Mouse (Mus musculus) embryonic facial prominence, embryonic 11.5 days (tissue): ENCODE data around the gene Lmcd1. TPM values are rescaled to one million over a fixed set of nuclear protein-coding genes. Genes with fewer than 3 reads are reported as not detected.

Experiments
- ATAC-seq: fragments of 200-750 bp; cut with Nextera tagmentation; replicated peaks from 2 replicates; pipeline ENCODE4 v1.8.0; 2017; ENCODE audit warnings: low read depth; ENCODE audit not compliant: insufficient number of reproducible peaks, low FRiP score, low TSS enrichment
- DNase-seq: peaks from one replicate; pipeline ENCODE4 v3.0.0-alpha.2; 2015; ENCODE audit warnings: low spot score
- H3K27ac ChIP-seq: fragments of 300-500 bp; sonication (generic); replicated peaks from 2 replicates; pipeline ENCODE4 v1.5.1; 2014; ENCODE audit warnings: mild to moderate bottlenecking, low read depth, low read length, control low read depth
- H3K27me3 ChIP-seq: fragments of 300-500 bp; sonication (generic); 2 replicates; pipeline ENCODE4 v1.6.1; 2014; ENCODE audit warnings: mild to moderate bottlenecking, low read length, moderate library complexity, mixed read lengths; ENCODE audit not compliant: control insufficient read depth, insufficient read depth
- H3K36me3 ChIP-seq: fragments of 300-500 bp; sonication (generic); replicated peaks from 2 replicates; pipeline ENCODE4 v1.6.1; 2014; ENCODE audit warnings: low read depth, mild to moderate bottlenecking, low read length, moderate library complexity, mixed read lengths; ENCODE audit not compliant: control insufficient read depth, insufficient read depth
- H3K4me1 ChIP-seq: fragments of 300-500 bp; sonication (generic); 2 replicates; pipeline ENCODE4 v1.6.1; 2014; ENCODE audit warnings: low read length, mixed read lengths; ENCODE audit not compliant: control insufficient read depth, insufficient read depth
- H3K4me2 ChIP-seq: fragments of 300-500 bp; sonication (generic); 2 replicates; pipeline ENCODE4 v1.6.1; 2014; ENCODE audit warnings: low read depth, mild to moderate bottlenecking, control low read depth, low read length, moderate library complexity
- H3K4me3 ChIP-seq: fragments of 300-500 bp; sonication (generic); 2 replicates; pipeline ENCODE4 v1.5.1; 2014; ENCODE audit warnings: low read depth, low read length, control low read depth
- H3K9ac ChIP-seq: fragments of 300-500 bp; sonication (generic); replicated peaks from 2 replicates; pipeline ENCODE4 v1.6.1; 2014; ENCODE audit warnings: mild to moderate bottlenecking, control low read depth, low read length
- H3K9me3 ChIP-seq: fragments of 300-500 bp; sonication (generic); replicated peaks from 2 replicates; pipeline ENCODE4 v1.6.1; 2016; ENCODE audit warnings: mild to moderate bottlenecking, low read length, inconsistent platforms, mixed read lengths; ENCODE audit not compliant: control insufficient read depth
- WGBS: fragments of 180-500 bp; shearing (Covaris S2); extraction: QIAGEN DNeasy Blood & Tissue Kit; methylation state at CpG from one replicate; pipeline ENCODE4 v1.1.7; 2014; 5-methylcytosine and 5-hydroxymethylcytosine counted together
- polyA plus RNA-seq: library from polyadenylated mRNA; unstranded; fragments of >200 nt; fragmentation: Nextera tagmentation; extraction: Ambion mirVana; gene quantifications from 2 replicates; pipeline ENCODE4 v1.2.1, GENCODE M21; 2014

The Lmcd1 gene
- polyA plus RNA-seq, 1 experiment from 2014 or later: 5.4 TPM

DNA sequence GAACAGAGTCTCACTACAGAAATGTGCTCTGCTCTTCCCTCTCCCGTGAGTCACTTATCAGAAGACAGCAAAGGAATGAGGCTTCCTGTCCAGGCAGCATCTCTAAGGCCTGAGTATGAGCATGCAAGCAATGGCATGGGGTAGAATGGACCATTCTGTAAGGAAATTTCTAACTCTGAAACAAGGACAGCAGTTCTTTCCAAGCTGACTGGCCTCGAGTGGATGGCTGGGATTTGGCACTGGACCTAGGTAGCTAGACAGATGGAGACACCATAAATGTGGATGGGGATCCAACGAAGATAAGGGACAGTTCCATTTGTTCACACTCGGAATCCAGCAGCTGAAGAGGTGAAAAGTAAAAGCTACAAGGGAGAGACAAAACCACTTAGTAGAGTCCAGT is 17.6 kb downstream of the Lmcd1 start:
- 83% methylated on average over 4 of the region's 4 CpGs for WGBS
- Histone ChIP-seq H3K4me2 (no peak overlapping the region), H3K27ac (no peak overlapping the region), H3K4me1 (no peaks in the 10 kb centered on the region), H3K9ac (no peak overlapping the region), H3K27me3 (no peaks in the 10 kb centered on the region), H3K36me3 (no peaks in the 10 kb centered on the region), H3K4me3 (no peak overlapping the region), H3K9me3 (no peaks in the 10 kb centered on the region)
- DNase-seq (no peak), ATAC-seq (no peak)

GRCm38 (mm10) chr6:112293320-112293719 is 19.8 kb downstream of the Lmcd1 start:
- H3K9ac ChIP-seq: no peak overlapping the region
- no peak overlapping the region for H3K4me3 ChIP-seq
- H3K27me3 ChIP-seq: no peaks in the 10 kb centered on the region
- no peak for ATAC-seq
- H3K4me2 ChIP-seq: no peak overlapping the region
- no peaks in the 10 kb centered on the region for H3K36me3 ChIP-seq
- WGBS: 29% methylated on average over 5 of the region's 5 CpGs
- no peaks in the 10 kb centered on the region for H3K4me1 ChIP-seq
- peak; percentile 26 for DNase-seq
- H3K27ac ChIP-seq: no peak overlapping the region
- H3K9me3 ChIP-seq: no peaks in the 10 kb centered on the region

DNA sequence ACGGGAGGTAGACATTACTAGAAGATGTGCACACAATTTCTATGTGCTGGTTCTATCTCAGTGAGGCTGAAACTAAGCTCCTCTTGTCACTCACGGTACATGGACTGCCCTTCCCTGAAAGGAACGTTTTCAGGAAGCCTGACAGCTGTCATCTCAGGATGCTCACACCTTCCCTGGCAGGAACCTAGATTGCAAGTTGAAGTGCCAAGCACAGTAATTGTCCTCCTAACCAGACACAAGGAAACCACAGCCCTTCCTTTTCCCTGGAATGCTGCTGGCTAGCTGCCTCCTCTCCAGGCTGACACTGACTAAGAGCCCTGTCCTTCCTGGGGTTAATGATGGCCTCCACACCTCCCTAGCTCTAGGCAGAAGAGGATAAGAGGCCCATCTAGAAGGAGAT is 21.7 kb downstream of the Lmcd1 start:
- Histone ChIP-seq H3K9ac (no peak overlapping the region), H3K4me3 (no peak overlapping the region), H3K27me3 (no peaks in the 10 kb centered on the region), H3K4me2 (no peak overlapping the region), H3K27ac (no peak overlapping the region), H3K4me1 (no peaks in the 10 kb centered on the region), H3K36me3 (no peaks in the 10 kb centered on the region), H3K9me3 (no peaks in the 10 kb centered on the region)
- WGBS: 64% methylated on average over 3 of the region's 3 CpGs
- ATAC-seq (no peak), DNase-seq (no peak)

DNA sequence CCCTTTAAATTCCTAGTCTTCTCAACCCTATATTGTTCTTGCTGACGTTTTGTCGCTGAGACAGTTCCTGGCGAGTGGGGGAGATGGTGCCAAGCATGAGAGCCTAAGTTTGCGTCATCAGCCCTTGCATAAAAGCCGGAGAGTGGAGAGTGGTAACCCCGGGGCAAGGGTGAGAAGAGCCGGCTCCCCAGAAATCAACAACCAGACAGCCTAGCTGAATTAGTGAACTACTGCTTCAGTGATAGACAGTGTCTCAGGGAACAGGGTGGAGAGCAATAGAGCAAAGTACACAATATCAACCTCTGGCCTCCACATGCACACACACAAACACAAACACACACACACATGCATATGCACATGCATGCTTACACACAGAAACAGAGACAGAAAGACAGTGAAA is 26.6 kb downstream of the Lmcd1 start:
- WGBS: 82% methylated on average over 7 of the region's 7 CpGs
- no peak overlapping the region for H3K4me2 ChIP-seq
- no peak overlapping the region for H3K27ac ChIP-seq
- no peak overlapping the region for H3K4me3 ChIP-seq
- H3K27me3 ChIP-seq: no peaks in the 10 kb centered on the region
- no peaks in the 10 kb centered on the region for H3K36me3 ChIP-seq
- H3K4me1 ChIP-seq: no peaks in the 10 kb centered on the region
- DNase-seq (no peak), ATAC-seq (no peak)
- H3K9ac ChIP-seq: no peak overlapping the region
- H3K9me3 ChIP-seq: no peaks in the 10 kb centered on the region

DNA sequence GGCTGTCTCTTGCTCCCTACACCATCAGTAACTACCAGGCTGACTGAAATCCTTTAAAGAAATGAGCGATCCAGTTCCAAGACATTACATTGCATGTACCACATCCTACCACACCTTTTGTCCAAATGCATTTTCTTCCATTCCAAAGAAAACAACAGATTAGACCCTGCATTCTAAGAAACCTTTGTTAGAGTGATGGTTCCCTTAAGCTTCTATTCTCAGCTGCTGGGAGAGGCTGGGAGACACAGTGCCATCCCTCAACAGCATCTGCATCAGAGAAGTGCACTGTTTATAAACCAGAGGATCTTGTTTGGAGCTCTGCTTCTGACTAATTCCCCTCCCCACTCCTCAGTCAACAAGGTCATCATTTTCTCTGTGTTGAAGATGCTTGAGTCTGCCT is 27.1 kb downstream of the Lmcd1 start:
- no peak for ATAC-seq
- 86% methylated on average over 1 of the region's 1 CpGs for WGBS

GRCm38 (mm10) chr6:112302248-112302647 is 28.7 kb downstream of the Lmcd1 start:
- WGBS: 63% methylated on average over 7 of the region's 7 CpGs
- no peaks in the 10 kb centered on the region for H3K27me3 ChIP-seq
- no peak overlapping the region for H3K4me2 ChIP-seq
- no peaks in the 10 kb centered on the region for H3K36me3 ChIP-seq
- H3K9ac ChIP-seq: no peak overlapping the region
- no peaks in the 10 kb centered on the region for H3K9me3 ChIP-seq
- H3K4me3 ChIP-seq: no peak overlapping the region
- H3K4me1 ChIP-seq: no peaks in the 10 kb centered on the region
- DNase-seq (peak; percentile 37), ATAC-seq (no peak)
- H3K27ac ChIP-seq: no peak overlapping the region

More for the DNA sequence above, 27.1 kb downstream of the Lmcd1 start:
- Histone ChIP-seq H3K4me2 (no peak overlapping the region), H3K36me3 (no peaks in the 10 kb centered on the region), H3K9ac (no peak overlapping the region), H3K27me3 (no peaks in the 10 kb centered on the region), H3K9me3 (no peaks in the 10 kb centered on the region), H3K4me1 (no peaks in the 10 kb centered on the region), H3K4me3 (no peak overlapping the region), H3K27ac (no peak overlapping the region)
- DNase-seq: no peak

GRCm38 (mm10) chr6:112302814-112303383 is 29.3 kb downstream of the Lmcd1 start:
- H3K27me3 ChIP-seq: no peaks in the 10 kb centered on the region
- no peaks in the 10 kb centered on the region for H3K4me1 ChIP-seq
- no peak overlapping the region for H3K4me2 ChIP-seq
- whole genome bisulfite sequencing: 76% methylated on average over 9 of the region's 9 CpGs
- DNase-seq (no peak), ATAC-seq (no peak)
- no peaks in the 10 kb centered on the region for H3K36me3 ChIP-seq
- no peak overlapping the region for H3K27ac ChIP-seq
- H3K9me3 ChIP-seq: no peaks in the 10 kb centered on the region
- H3K9ac ChIP-seq: no peak overlapping the region
- H3K4me3 ChIP-seq: no peak overlapping the region

- no peaks in the 10 kb centered on the region for H3K4me1 ChIP-seq
- H3K36me3 ChIP-seq: no peaks in the 10 kb centered on the region
- no peak overlapping the region for H3K9ac ChIP-seq
- no peaks in the 10 kb centered on the region for H3K9me3 ChIP-seq
- no peak overlapping the region for H3K27ac ChIP-seq
- no peak overlapping the region for H3K4me2 ChIP-seq
- no peaks in the 10 kb centered on the region for H3K27me3 ChIP-seq
- ATAC-seq (no peak), DNase-seq (no peak)
- no peak overlapping the region for H3K4me3 ChIP-seq
- 65% methylated on average over 8 of the region's 8 CpGs for WGBS
Observed at GRCm38 (mm10) chr6:112304751-112305150, 31.2 kb downstream of the Lmcd1 start.
